Mouse (Mus musculus) lung, adult 2 months (tissue): ENCODE data around the gene Ces2a.

Source experiments
- CTCF ChIP-seq: fragments of 200-500 bp; IDR thresholded peaks from 2 replicates; pipeline ENCODE4 v1.5.1; 2011; ENCODE audit warnings: mild to moderate bottlenecking, low read length, control low read depth; ENCODE audit not compliant: insufficient read depth
- POLR2A ChIP-seq: fragments of 200-500 bp; IDR thresholded peaks from 2 replicates; pipeline ENCODE4 v1.6.1; 2011; ENCODE audit warnings: low read depth, mild to moderate bottlenecking, control low read depth, low read length, borderline replicate concordance; ENCODE audit errors: extremely low read depth

- TF ChIP-seq POLR2A (no peak), CTCF (no peak)
Observed at GRCm38 (mm10) chr8:104761126-104761525, 27.3 kb downstream of the Ces2a start.
